Mouse (Mus musculus) erythroblast, adult 5-6 weeks (primary cell): ENCODE measurements around the gene Pcif1. TPM values are rescaled to one million over a fixed set of nuclear protein-coding genes. Genes with fewer than 3 reads are reported as not detected.

Experiments
- ATAC-seq: replicated peaks from 2 replicates; pipeline ENCODE4 v1.8.0; 2016; ENCODE audit warnings: moderate number of reproducible peaks, mild to moderate bottlenecking, moderate TSS enrichment, inconsistent platforms; ENCODE audit not compliant: poor library complexity, low FRiP score, severe bottlenecking
- total RNA-seq, 2 experiments: library from RNA; stranded (forward) in 1 of 2; stranded (reverse) in 1 of 2; fragments of 150-400 nt in 1 of 2; fragments of 200-764, 138-1000 nt in 1 of 2; gene quantifications; 2 replicates each; pipeline versions ENCODE4 v1.2.3 to v1.2.4; 2015 to 2017; ENCODE audit warnings: low replicate concordance in 2 of 2

Pcif1 gene
- total RNA-seq, 2 experiments from 2014 or later, result 5.6 to 30.5 TPM

- ATAC-seq, result no peak
Measured at GRCm38 (mm10) chr2:164913428-164913786, 34.3 kb downstream of the Pcif1 start.

- ATAC-seq, result no peak
Measured at GRCm38 (mm10) chr2:164916820-164917219, 37.7 kb downstream of the Pcif1 start.

- ATAC-seq, result no peak
Measured at GRCm38 (mm10) chr2:164917371-164917770, 38.3 kb downstream of the Pcif1 start.

GRCm38 (mm10) chr2:164918325-164918724 is 39.2 kb downstream of the Pcif1 start:
- peak; percentile 85 for ATAC-seq

GRCm38 (mm10) chr2:164921984-164922383 is 42.9 kb downstream of the Pcif1 start:
- no peak for ATAC-seq

GRCm38 (mm10) chr2:164923291-164923690 is 44.2 kb downstream of the Pcif1 start:
- no peak for ATAC-seq

GRCm38 (mm10) chr2:164924100-164924857 is 45.2 kb downstream of the Pcif1 start:
- ATAC-seq, result peak; percentile 85

- ATAC-seq, result no peak
Measured at GRCm38 (mm10) chr2:164930706-164931581, 51.8 kb downstream of the Pcif1 start.

GRCm38 (mm10) chr2:164933534-164933933 is 54.4 kb downstream of the Pcif1 start:
- no peak for ATAC-seq

- ATAC-seq, result no peak
Measured at GRCm38 (mm10) chr2:164935991-164936390, 56.9 kb downstream of the Pcif1 start.

- ATAC-seq, result no peak
Measured at GRCm38 (mm10) chr2:164938146-164939091, 59.3 kb downstream of the Pcif1 start.

GRCm38 (mm10) chr2:164939106-164939505 is 60.0 kb downstream of the Pcif1 start:
- no peak for ATAC-seq

- no peak for ATAC-seq
Measured at GRCm38 (mm10) chr2:164940140-164940830, 61.2 kb downstream of the Pcif1 start, which contains the start of gene Mmp9. TSS of gene Mmp9 (plus strand) at chr2:164940780.

- no peak for ATAC-seq
Measured at GRCm38 (mm10) chr2:164942692-164943290, 63.7 kb downstream of the Pcif1 start.

Other genes starting within 250 kb of the Pcif1 start
- not detected in 2 replicates for gene Wfdc16, start 240.5 kb upstream of the Pcif1 start, total RNA-seq (2015; ENCODE audit: low replicate concordance)
- gene Wfdc16, start 240.5 kb upstream of the Pcif1 start, total RNA-seq (2017; ENCODE audit: low replicate concordance), result not detected in 2 replicates
- not detected in 2 replicates for gene Wfdc10, start 223.3 kb upstream of the Pcif1 start, total RNA-seq (2015; ENCODE audit: low replicate concordance)
- not detected in 2 replicates for gene Wfdc10, start 223.3 kb upstream of the Pcif1 start, total RNA-seq (2017; ENCODE audit: low replicate concordance)
- not detected in 2 replicates for gene Wfdc9, start 222.7 kb upstream of the Pcif1 start, total RNA-seq (2015; ENCODE audit: low replicate concordance)
- not detected in 2 replicates for gene Wfdc9, start 222.7 kb upstream of the Pcif1 start, total RNA-seq (2017; ENCODE audit: low replicate concordance)
- gene Wfdc11, start 205.2 kb upstream of the Pcif1 start, total RNA-seq (2015; ENCODE audit: low replicate concordance), result not detected in 2 replicates
- 0.77 TPM in 1 of 2 replicates, not detected in the other for gene Wfdc11, start 205.2 kb upstream of the Pcif1 start, total RNA-seq (2017; ENCODE audit: low replicate concordance)
- gene Wfdc13, start 194.2 kb upstream of the Pcif1 start, total RNA-seq (2015; ENCODE audit: low replicate concordance), result not detected in 2 replicates
- not detected in 2 replicates for gene Wfdc13, start 194.2 kb upstream of the Pcif1 start, total RNA-seq (2017; ENCODE audit: low replicate concordance)
- not detected in 2 replicates for gene Spint4, start 180.8 kb upstream of the Pcif1 start, total RNA-seq (2015; ENCODE audit: low replicate concordance)
- not detected in 2 replicates for gene Spint4, start 180.8 kb upstream of the Pcif1 start, total RNA-seq (2017; ENCODE audit: low replicate concordance)
- gene Spint5, start 164.0 kb upstream of the Pcif1 start, total RNA-seq (2015; ENCODE audit: low replicate concordance), result not detected in 2 replicates
- not detected in 2 replicates for gene Spint5, start 164.0 kb upstream of the Pcif1 start, total RNA-seq (2017; ENCODE audit: low replicate concordance)
- 16.7 and 19.9 TPM in 2 replicates for gene Wfdc3, start 133.4 kb upstream of the Pcif1 start, total RNA-seq (2015; ENCODE audit: low replicate concordance)
- 10.0 and 12.8 TPM in 2 replicates for gene Wfdc3, start 133.4 kb upstream of the Pcif1 start, total RNA-seq (2017; ENCODE audit: low replicate concordance)
- 79.2 and 130 TPM in 2 replicates for gene Dnttip1, start 133.3 kb upstream of the Pcif1 start, total RNA-seq (2015; ENCODE audit: low replicate concordance)
- gene Dnttip1, start 133.3 kb upstream of the Pcif1 start, total RNA-seq (2017; ENCODE audit: low replicate concordance), result 137 and 237 TPM in 2 replicates
- gene Ube2c, start 109.4 kb upstream of the Pcif1 start, total RNA-seq (2015; ENCODE audit: low replicate concordance), result 268 and 318 TPM in 2 replicates
- gene Ube2c, start 109.4 kb upstream of the Pcif1 start, total RNA-seq (2017; ENCODE audit: low replicate concordance), result 123 and 215 TPM in 2 replicates
- not detected in 2 replicates for gene Tnnc2, start 99.3 kb upstream of the Pcif1 start, total RNA-seq (2015; ENCODE audit: low replicate concordance)
- not detected in 2 replicates for gene Tnnc2, start 99.3 kb upstream of the Pcif1 start, total RNA-seq (2017; ENCODE audit: low replicate concordance)
- 2.1 and 2.9 TPM in 2 replicates for gene Snx21, start 93.5 kb upstream of the Pcif1 start, total RNA-seq (2015; ENCODE audit: low replicate concordance)
- gene Snx21, start 93.5 kb upstream of the Pcif1 start, total RNA-seq (2017; ENCODE audit: low replicate concordance), result 0.43 and 0.98 TPM in 2 replicates
- gene Acot8, start 74.4 kb upstream of the Pcif1 start, total RNA-seq (2015; ENCODE audit: low replicate concordance), result 9.6 and 10.0 TPM in 2 replicates
- gene Acot8, start 74.4 kb upstream of the Pcif1 start, total RNA-seq (2017; ENCODE audit: low replicate concordance), result 15.8 and 20.8 TPM in 2 replicates
- gene Zswim3, start 74.2 kb upstream of the Pcif1 start, total RNA-seq (2015; ENCODE audit: low replicate concordance), result 0.58 and 1.9 TPM in 2 replicates
- gene Zswim3, start 74.2 kb upstream of the Pcif1 start, total RNA-seq (2017; ENCODE audit: low replicate concordance), result 2.0 and 4.5 TPM in 2 replicates
- 1.5 and 2.1 TPM in 2 replicates for gene Zswim1, start 56.6 kb upstream of the Pcif1 start, total RNA-seq (2015; ENCODE audit: low replicate concordance)
- gene Zswim1, start 56.6 kb upstream of the Pcif1 start, total RNA-seq (2017; ENCODE audit: low replicate concordance), result 0.60 and 1.1 TPM in 2 replicates
- gene Spata25, start 50.8 kb upstream of the Pcif1 start, total RNA-seq (2015; ENCODE audit: low replicate concordance), result not detected in 2 replicates
- not detected in 2 replicates for gene Spata25, start 50.8 kb upstream of the Pcif1 start, total RNA-seq (2017; ENCODE audit: low replicate concordance)
- gene Ctsa, start 46.4 kb upstream of the Pcif1 start, total RNA-seq (2015; ENCODE audit: low replicate concordance), result 26.8 and 36.1 TPM in 2 replicates
- gene Ctsa, start 46.4 kb upstream of the Pcif1 start, total RNA-seq (2017; ENCODE audit: low replicate concordance), result 33.5 and 39.9 TPM in 2 replicates
- gene Neurl2, start 45.8 kb upstream of the Pcif1 start, total RNA-seq (2015; ENCODE audit: low replicate concordance), result not detected in 2 replicates
- gene Neurl2, start 45.8 kb upstream of the Pcif1 start, total RNA-seq (2017; ENCODE audit: low replicate concordance), result 1.4 TPM in 1 of 2 replicates, not detected in the other
- 0.58 and 0.84 TPM in 2 replicates for gene Pltp, start 21.6 kb upstream of the Pcif1 start, total RNA-seq (2015; ENCODE audit: low replicate concordance)
- 1.8 and 3.3 TPM in 2 replicates for gene Pltp, start 21.6 kb upstream of the Pcif1 start, total RNA-seq (2017; ENCODE audit: low replicate concordance)
- 13.4 and 17.9 TPM in 2 replicates for gene Zfp335, start 32.5 kb downstream of the Pcif1 start, total RNA-seq (2015; ENCODE audit: low replicate concordance)
- 9.9 and 10.3 TPM in 2 replicates for gene Zfp335, start 32.5 kb downstream of the Pcif1 start, total RNA-seq (2017; ENCODE audit: low replicate concordance)
- gene Mmp9, start 61.5 kb downstream of the Pcif1 start, total RNA-seq (2015; ENCODE audit: low replicate concordance), result 73.6 and 120 TPM in 2 replicates
- gene Mmp9, start 61.5 kb downstream of the Pcif1 start, total RNA-seq (2017; ENCODE audit: low replicate concordance), result 31.4 and 35.7 TPM in 2 replicates
- not detected in 2 replicates for gene Slc12a5, start 81.5 kb downstream of the Pcif1 start, total RNA-seq (2015; ENCODE audit: low replicate concordance)
- gene Slc12a5, start 81.5 kb downstream of the Pcif1 start, total RNA-seq (2017; ENCODE audit: low replicate concordance), result not detected in 2 replicates
- 1.2 and 5.4 TPM in 2 replicates for gene Ncoa5, start 155.6 kb downstream of the Pcif1 start, total RNA-seq (2015; ENCODE audit: low replicate concordance)
- 10.3 and 15.6 TPM in 2 replicates for gene Ncoa5, start 155.6 kb downstream of the Pcif1 start, total RNA-seq (2017; ENCODE audit: low replicate concordance)
- 10.2 TPM in 1 of 2 replicates, not detected in the other for gene Cd40, start 176.3 kb downstream of the Pcif1 start, total RNA-seq (2015; ENCODE audit: low replicate concordance)
- gene Cd40, start 176.3 kb downstream of the Pcif1 start, total RNA-seq (2017; ENCODE audit: low replicate concordance), result 3.6 and 5.1 TPM in 2 replicates
- gene 1700025C18Rik, start 211.4 kb downstream of the Pcif1 start, total RNA-seq (2015; ENCODE audit: low replicate concordance), result not detected in 2 replicates
- not detected in 2 replicates for gene 1700025C18Rik, start 211.4 kb downstream of the Pcif1 start, total RNA-seq (2017; ENCODE audit: low replicate concordance)